Mouse (Mus musculus): ENCODE results near the gene Hivep1. TPM values are rescaled to one million over a fixed set of nuclear protein-coding genes. Genes with fewer than 3 reads are reported as not detected.
A peak's percentile ranks its signal among the peaks of the same experiment; 100 is the strongest.

Hivep1 gene
- polyA plus RNA-seq, 1 experiment from 2014 or later: 2.4 TPM

GRCm38 (mm10) chr13:42099523-42099922 is 47.7 kb downstream of the Hivep1 start:
- no peaks in the 10 kb centered on the region for H3K9me3 ChIP-seq (replicated peaks)
- no peak for ATAC-seq (ENCODE audit: low read depth)
- no peak overlapping the region for H3K27ac ChIP-seq
- H3K4me2 ChIP-seq: no peak overlapping the region
- WGBS (ENCODE audit: insufficient replicate concordance): 57% methylated on average over 4 of the region's 4 CpGs
- DNase-seq: no peak
- no peak overlapping the region for H3K4me3 ChIP-seq (replicated peaks)
- H3K9ac ChIP-seq: no peak overlapping the region
- H3K4me1 ChIP-seq (replicated peaks): peaks cover 57% of the 10 kb centered on the region
- H3K27me3 ChIP-seq: no peaks in the 10 kb centered on the region
- 0 out of 2 replicates have a peak, but pooled peaks cover 5% of the 10 kb centered on the region for H3K36me3 ChIP-seq

GRCm38 (mm10) chr13:42101440-42102190 is 49.8 kb downstream of the Hivep1 start:
- ATAC-seq (ENCODE audit: low read depth) (peak; percentile 60; the same call in 1 of the 2 replicates), DNase-seq (peak; percentile 9)
- Histone ChIP-seq H3K27me3 (no peaks in the 10 kb centered on the region), H3K4me3 (replicated peaks) (no peak overlapping the region), H3K4me2 (peak overlapping the region; percentile 26), H3K36me3 (0 out of 2 replicates have a peak, but pooled peaks cover 5% of the 10 kb centered on the region), H3K4me1 (replicated peaks) (peaks cover 43% of the 10 kb centered on the region), H3K9me3 (replicated peaks) (no peaks in the 10 kb centered on the region), H3K27ac (0 out of 2 replicates have a peak overlapping the region, but pooled peaks have one; percentile 61), H3K9ac (peak overlapping the region; percentile 18; the same call in 1 of the 2 replicates)
- 30% methylated on average over 13 of the region's 13 CpGs for WGBS (ENCODE audit: insufficient replicate concordance)

GRCm38 (mm10) chr13:42102980-42103379 is 51.2 kb downstream of the Hivep1 start:
- Histone ChIP-seq H3K27me3 (no peaks in the 10 kb centered on the region), H3K36me3 (0 out of 2 replicates have a peak, but pooled peaks cover 3% of the 10 kb centered on the region), H3K4me1 (replicated peaks) (peaks cover 46% of the 10 kb centered on the region), H3K4me3 (replicated peaks) (no peak overlapping the region; the same call in 1 of the 2 replicates), H3K4me2 (peak overlapping the region; percentile 45), H3K9me3 (replicated peaks) (no peaks in the 10 kb centered on the region), H3K9ac (no peak overlapping the region; the same call in 1 of the 2 replicates), H3K27ac (no peak overlapping the region)
- 18% methylated on average over 8 of the region's 8 CpGs for WGBS (ENCODE audit: insufficient replicate concordance)
- ATAC-seq (ENCODE audit: low read depth) (peak; percentile 68), DNase-seq (peak; percentile 41)

- H3K4me3 ChIP-seq (replicated peaks): no peak overlapping the region
Measured at GRCm38 (mm10) chr13:42103486-42104166, 51.8 kb downstream of the Hivep1 start.

GRCm38 (mm10) chr13:42104371-42104770 is 52.5 kb downstream of the Hivep1 start:
- H3K9ac ChIP-seq: no peak overlapping the region
- peaks cover 56% of the 10 kb centered on the region for H3K4me1 ChIP-seq (replicated peaks)
- H3K27me3 ChIP-seq: no peaks in the 10 kb centered on the region
- WGBS (ENCODE audit: insufficient replicate concordance): 72% methylated on average over 3 of the region's 3 CpGs
- H3K4me2 ChIP-seq: no peak overlapping the region
- DNase-seq: no peak
- H3K4me3 ChIP-seq (replicated peaks): no peak overlapping the region
- H3K27ac ChIP-seq: no peak overlapping the region
- no peak for ATAC-seq (ENCODE audit: low read depth)
- no peaks in the 10 kb centered on the region for H3K9me3 ChIP-seq (replicated peaks)
- no peaks in the 10 kb centered on the region for H3K36me3 ChIP-seq

More at GRCm38 (mm10) chr13:42103486-42104166, 51.8 kb downstream of the Hivep1 start:
- peaks cover 52% of the 10 kb centered on the region for H3K4me1 ChIP-seq (replicated peaks)
- H3K36me3 ChIP-seq: no peaks in the 10 kb centered on the region
- WGBS (ENCODE audit: insufficient replicate concordance): 67% methylated on average over 11 of the region's 11 CpGs
- H3K9ac ChIP-seq: 0 out of 2 replicates have a peak overlapping the region, but pooled peaks have one; percentile 26
- H3K4me2 ChIP-seq: peak overlapping the region; percentile 38
- no peaks in the 10 kb centered on the region for H3K27me3 ChIP-seq
- H3K27ac ChIP-seq: no peak overlapping the region
- ATAC-seq (ENCODE audit: low read depth) (no peak), DNase-seq (no peak)
- no peaks in the 10 kb centered on the region for H3K9me3 ChIP-seq (replicated peaks)

GRCm38 (mm10) chr13:42108483-42109215 is 56.8 kb downstream of the Hivep1 start:
- H3K4me1 ChIP-seq (replicated peaks): peaks cover 21% of the 10 kb centered on the region
- H3K27me3 ChIP-seq: no peaks in the 10 kb centered on the region
- H3K9me3 ChIP-seq (replicated peaks): no peaks in the 10 kb centered on the region
- WGBS (ENCODE audit: insufficient replicate concordance): 30% methylated on average over 11 of the region's 11 CpGs
- H3K4me2 ChIP-seq: no peak overlapping the region
- H3K36me3 ChIP-seq: no peaks in the 10 kb centered on the region
- no peak overlapping the region for H3K9ac ChIP-seq
- ATAC-seq (ENCODE audit: low read depth) (peak; percentile 31; the same call in 1 of the 2 replicates), DNase-seq (no peak)
- no peak overlapping the region for H3K27ac ChIP-seq
- no peak overlapping the region for H3K4me3 ChIP-seq (replicated peaks)

GRCm38 (mm10) chr13:42110416-42110815 is 58.6 kb downstream of the Hivep1 start:
- H3K9me3 ChIP-seq (replicated peaks): no peaks in the 10 kb centered on the region
- no peak for ATAC-seq (ENCODE audit: low read depth)
- no peak overlapping the region for H3K4me3 ChIP-seq (replicated peaks)

GRCm38 (mm10) chr13:42112071-42112470 is 60.2 kb downstream of the Hivep1 start:
- H3K9ac ChIP-seq: no peak overlapping the region
- peaks cover 35% of the 10 kb centered on the region for H3K4me1 ChIP-seq (replicated peaks)
- H3K27me3 ChIP-seq: no peaks in the 10 kb centered on the region
- no peak overlapping the region for H3K4me2 ChIP-seq
- DNase-seq (no peak), ATAC-seq (ENCODE audit: low read depth) (no peak)
- 77% methylated on average over 6 of the region's 6 CpGs for whole genome bisulfite sequencing (ENCODE audit: insufficient replicate concordance)
- no peak overlapping the region for H3K4me3 ChIP-seq (replicated peaks)
- no peaks in the 10 kb centered on the region for H3K36me3 ChIP-seq
- H3K27ac ChIP-seq: no peak overlapping the region
- H3K9me3 ChIP-seq (replicated peaks): no peaks in the 10 kb centered on the region

More at GRCm38 (mm10) chr13:42110416-42110815, 58.6 kb downstream of the Hivep1 start:
- H3K4me2 ChIP-seq: no peak overlapping the region
- no peaks in the 10 kb centered on the region for H3K27me3 ChIP-seq
- no peak overlapping the region for H3K9ac ChIP-seq
- H3K4me1 ChIP-seq (replicated peaks): peaks cover 27% of the 10 kb centered on the region
- no peak for DNase-seq
- H3K36me3 ChIP-seq: no peaks in the 10 kb centered on the region
- 75% methylated on average over 3 of the region's 3 CpGs for WGBS (ENCODE audit: insufficient replicate concordance)
- H3K27ac ChIP-seq: no peak overlapping the region

- ATAC-seq (ENCODE audit: low read depth) (no peak), DNase-seq (no peak)
- Histone ChIP-seq H3K27ac (no peak overlapping the region), H3K4me2 (no peak overlapping the region), H3K36me3 (no peaks in the 10 kb centered on the region), H3K9ac (no peak overlapping the region), H3K27me3 (no peaks in the 10 kb centered on the region), H3K9me3 (replicated peaks) (no peaks in the 10 kb centered on the region), H3K4me1 (replicated peaks) (peaks cover 35% of the 10 kb centered on the region), H3K4me3 (replicated peaks) (no peak overlapping the region)
- WGBS (ENCODE audit: insufficient replicate concordance): 76% methylated on average over 5 of the region's 5 CpGs
Measured at GRCm38 (mm10) chr13:42112748-42113147, 60.9 kb downstream of the Hivep1 start.

GRCm38 (mm10) chr13:42113601-42114000 is 61.8 kb downstream of the Hivep1 start:
- WGBS (ENCODE audit: insufficient replicate concordance): 86% methylated on average over 7 of the region's 7 CpGs
- no peak for DNase-seq
- no peak overlapping the region for H3K4me2 ChIP-seq

GRCm38 (mm10) chr13:42116301-42116700 is 64.5 kb downstream of the Hivep1 start:
- Histone ChIP-seq H3K9ac (no peak overlapping the region), H3K36me3 (no peaks in the 10 kb centered on the region), H3K27me3 (no peaks in the 10 kb centered on the region), H3K27ac (no peak overlapping the region), H3K4me2 (no peak overlapping the region), H3K9me3 (replicated peaks) (no peaks in the 10 kb centered on the region), H3K4me3 (replicated peaks) (no peak overlapping the region), H3K4me1 (replicated peaks) (peaks cover 37% of the 10 kb centered on the region)
- ATAC-seq (ENCODE audit: low read depth) (no peak), DNase-seq (no peak)
- 85% methylated on average over 6 of the region's 6 CpGs for WGBS (ENCODE audit: insufficient replicate concordance)

More at GRCm38 (mm10) chr13:42113601-42114000, 61.8 kb downstream of the Hivep1 start:
- no peak overlapping the region for H3K9ac ChIP-seq
- ATAC-seq (ENCODE audit: low read depth): no peak
- no peaks in the 10 kb centered on the region for H3K27me3 ChIP-seq
- H3K4me3 ChIP-seq (replicated peaks): no peak overlapping the region
- no peaks in the 10 kb centered on the region for H3K9me3 ChIP-seq (replicated peaks)
- no peak overlapping the region for H3K27ac ChIP-seq
- peaks cover 34% of the 10 kb centered on the region for H3K4me1 ChIP-seq (replicated peaks)
- H3K36me3 ChIP-seq: no peaks in the 10 kb centered on the region

All from liver, embryonic 13.5 days (tissue).